Mouse (Mus musculus): ENCODE data around the gene Rnf151. TPM values are rescaled to one million over a fixed set of nuclear protein-coding genes. Genes with fewer than 3 reads are reported as not detected.
"Not testable (repeated sequence)": the region's sequence is repeated elsewhere in the genome, so short reads cannot be mapped to it uniquely, and the experiment has no call there.

Rnf151 gene
- total RNA-seq, 2 experiments from 2014 or later = not detected

DNA sequence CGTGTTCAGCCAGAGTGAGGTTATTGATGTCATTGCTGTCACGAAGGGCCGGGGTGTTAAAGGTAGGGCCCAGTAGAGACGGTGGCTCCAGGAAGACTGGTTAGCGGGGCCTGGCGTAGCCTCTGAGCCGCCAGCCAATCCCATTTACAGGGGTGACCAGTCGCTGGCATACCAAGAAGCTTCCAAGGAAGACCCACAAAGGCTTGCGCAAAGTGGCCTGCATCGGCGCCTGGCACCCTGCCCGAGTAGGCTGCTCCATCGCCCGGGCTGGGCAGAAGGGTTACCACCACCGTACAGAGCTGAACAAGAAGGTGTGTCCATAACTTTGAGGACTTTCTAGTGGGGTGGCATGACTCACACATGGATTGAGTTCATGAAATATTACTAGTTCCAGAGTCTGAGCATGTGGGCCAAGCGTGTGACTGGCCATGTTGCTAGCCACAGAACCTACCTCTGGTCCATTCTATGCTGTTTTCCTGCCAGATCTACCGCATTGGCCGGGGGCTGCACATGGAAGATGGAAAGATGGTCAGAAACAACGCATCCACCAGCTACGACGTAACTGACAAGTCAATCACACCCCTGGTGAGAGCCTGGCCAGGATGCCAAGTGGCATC, 15.7 kb upstream of the Rnf151 start:
- no peak for DNase-seq (ENCODE audit: low spot score in 2 of 2)

DNA sequence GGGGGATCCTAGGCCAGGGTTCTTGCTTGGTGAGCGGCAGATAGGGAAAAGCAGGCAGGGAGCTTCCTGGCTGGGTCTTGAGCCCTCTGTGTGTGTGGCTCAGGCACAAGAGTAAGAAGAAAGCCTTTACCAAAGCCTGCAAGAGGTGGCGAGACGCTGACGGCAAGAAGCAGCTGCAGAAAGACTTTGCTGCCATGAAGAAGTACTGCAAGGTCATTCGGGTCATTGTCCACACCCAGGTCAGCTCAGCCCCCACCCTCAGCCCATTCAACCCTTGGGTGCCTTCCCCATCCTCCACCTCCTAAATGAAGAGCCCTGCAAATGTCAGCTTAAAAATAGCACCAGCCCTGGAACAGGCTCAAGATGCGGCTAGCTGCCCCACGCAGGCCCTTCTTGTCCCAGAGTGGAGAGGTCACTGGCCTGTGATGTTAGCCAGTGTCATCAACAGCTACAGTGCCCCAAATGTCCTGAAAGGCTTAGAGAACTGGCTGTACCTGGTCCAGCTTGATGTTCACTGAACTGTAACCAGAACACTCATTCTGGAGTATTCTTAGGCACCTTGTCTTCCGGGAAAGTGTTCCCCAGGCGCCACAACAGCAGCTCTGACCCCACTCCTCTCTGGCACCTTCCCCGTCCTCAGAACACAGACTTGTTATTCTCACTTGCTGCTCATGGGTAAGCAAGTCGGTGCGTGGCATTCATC, 14.5 kb upstream of the Rnf151 start:
- no peak for DNase-seq (ENCODE audit: low spot score in 2 of 2)

DNA sequence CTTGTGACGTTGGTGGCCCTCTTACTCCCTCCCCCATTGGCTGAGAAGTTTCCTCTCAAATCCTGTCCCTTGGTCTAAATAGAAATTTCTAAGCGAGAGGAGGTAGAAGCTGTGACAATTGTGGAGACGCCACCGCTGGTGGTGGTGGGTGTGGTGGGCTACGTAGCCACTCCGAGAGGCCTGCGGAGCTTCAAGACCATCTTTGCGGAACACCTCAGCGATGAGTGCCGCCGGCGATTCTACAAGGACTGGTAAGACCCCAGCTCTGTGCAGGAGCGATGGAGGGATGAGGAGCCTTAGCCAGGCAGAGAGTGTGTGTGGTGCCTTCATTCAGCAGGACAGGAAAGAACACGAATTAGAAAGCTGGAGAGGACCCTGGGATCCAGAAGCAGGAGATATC, 12.9 kb upstream of the Rnf151 start:
- DNase-seq (ENCODE audit: low spot score in 2 of 2) = no peak

DNA sequence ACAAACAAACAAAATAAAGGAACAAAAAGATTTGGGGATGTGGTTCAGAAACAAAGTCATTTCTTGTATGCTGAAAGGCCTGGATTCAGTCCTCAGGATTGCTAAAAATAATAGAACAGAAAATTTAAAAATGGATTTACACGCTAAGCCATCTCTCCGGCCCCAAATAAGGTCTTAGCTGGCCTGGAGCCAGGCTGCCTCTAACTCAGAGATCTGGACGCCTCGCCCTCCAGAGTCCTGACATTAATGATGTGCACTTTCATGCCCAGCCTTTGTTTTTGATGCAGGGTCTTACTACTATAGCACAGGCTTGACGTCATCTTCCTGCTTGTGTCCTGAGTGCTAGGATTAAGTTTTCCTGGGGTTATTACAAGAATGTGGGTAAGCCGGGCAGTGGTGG, 11.2 kb upstream of the Rnf151 start:
- DNase-seq (ENCODE audit: low spot score in 2 of 2) = no peak

DNA sequence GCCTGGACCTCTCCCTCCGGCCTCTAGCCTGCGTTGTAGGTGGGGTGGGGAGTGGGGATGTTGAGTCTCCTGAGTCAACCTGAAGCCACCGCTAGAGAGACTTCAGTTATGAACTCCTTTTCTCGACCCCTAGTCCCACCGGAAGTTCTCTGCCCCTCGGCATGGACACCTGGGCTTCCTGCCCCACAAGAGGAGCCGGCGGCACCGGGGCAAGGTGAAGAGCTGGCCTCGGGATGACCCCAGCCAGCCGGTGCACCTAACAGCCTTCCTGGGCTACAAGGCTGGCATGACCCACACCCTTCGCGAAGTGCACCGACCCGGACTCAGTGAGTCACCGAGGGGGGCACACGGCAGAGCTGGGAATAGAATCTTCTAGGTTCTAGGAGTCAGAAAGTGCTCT, 10.3 kb upstream of the Rnf151 start:
- no peak for DNase-seq (ENCODE audit: low spot score in 2 of 2)

DNA sequence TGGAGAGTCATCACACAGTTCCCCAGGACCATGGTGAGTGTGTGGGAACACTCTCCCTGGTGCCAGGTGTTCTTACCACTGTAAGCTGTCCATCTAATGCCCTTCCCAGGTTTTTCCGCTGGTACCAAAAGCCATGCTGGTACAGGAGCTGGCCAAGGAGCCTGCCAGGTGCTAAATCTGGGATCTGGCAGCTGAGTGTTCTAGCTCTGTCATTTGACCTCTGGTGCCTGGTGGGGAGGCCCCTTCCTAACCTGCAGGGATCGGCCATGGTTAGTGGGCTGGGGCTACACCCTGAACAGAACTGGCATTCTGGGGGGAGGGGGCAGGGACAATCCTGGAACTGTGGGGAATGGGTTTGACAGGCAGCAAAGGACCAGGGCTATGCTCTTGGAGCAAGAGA, 9.8 kb upstream of the Rnf151 start, which contains the start of gene Rpl3l:
TSS of gene Rpl3l (plus strand) at position 203 of the 400 bp plus-strand sequence.
- DNase-seq (ENCODE audit: low spot score in 2 of 2) = no peak

DNA sequence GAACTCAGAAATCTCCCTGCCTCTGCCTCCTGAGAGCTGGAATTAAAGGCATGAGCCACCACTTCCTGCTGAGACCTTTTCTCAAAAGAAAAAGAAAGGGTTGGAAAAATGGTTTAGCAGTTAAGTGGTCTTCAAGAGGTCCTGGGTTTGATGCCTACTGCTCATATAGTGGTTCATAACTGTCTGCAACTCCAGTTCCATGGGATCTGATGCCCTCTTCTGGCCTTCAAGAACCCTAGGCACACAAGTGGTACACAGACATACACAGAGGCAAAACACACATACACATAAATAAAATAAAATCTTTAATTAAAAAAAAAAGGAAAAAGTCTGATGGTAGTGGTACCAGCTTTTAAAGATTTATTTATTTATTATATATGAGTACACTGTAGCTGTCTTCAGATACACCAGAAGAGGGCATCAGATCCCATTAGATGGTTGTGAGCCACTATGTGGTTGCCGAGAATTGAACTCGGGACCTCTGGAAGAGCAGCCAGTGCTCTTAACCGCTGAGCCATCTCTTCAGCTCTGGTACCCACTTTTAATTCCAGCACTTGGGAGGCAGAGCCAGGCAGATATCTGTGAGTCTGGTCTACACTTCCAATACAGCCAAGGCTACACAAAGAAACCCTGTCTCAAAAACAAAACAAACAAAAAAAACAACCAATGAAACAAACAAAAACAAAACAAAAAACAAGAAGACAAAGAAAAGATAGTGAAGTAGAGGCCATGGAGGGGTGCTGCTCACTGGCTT, 8.0 kb upstream of the Rnf151 start:
- no peak for DNase-seq (ENCODE audit: low spot score in 2 of 2)

DNA sequence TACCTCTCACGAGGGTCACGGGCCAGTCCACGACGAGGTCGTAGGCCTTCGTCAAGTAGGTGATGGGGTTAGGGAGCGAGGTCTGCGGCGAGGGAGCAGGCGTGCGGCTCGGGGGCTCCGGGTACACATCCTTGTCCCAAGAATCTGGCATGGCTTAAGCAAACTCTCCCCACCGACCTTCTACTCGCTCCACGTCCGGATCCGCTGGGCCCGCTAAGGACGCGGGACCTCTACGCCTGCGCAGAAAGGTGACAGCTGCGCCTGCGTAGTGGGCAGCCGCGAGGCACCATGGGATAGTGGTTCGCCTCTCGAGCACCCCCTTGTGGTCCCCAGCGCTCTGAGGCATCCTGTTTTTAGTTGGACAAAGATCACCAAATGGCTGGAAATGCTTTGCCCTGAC, 6.3 kb upstream of the Rnf151 start, which contains the start of gene Ndufb10:
TSS of gene Ndufb10 (minus strand) at position 295 of the 400 bp plus-strand sequence.
- DNase-seq (ENCODE audit: low spot score in 2 of 2) = peak; percentile 97 to 98

DNA sequence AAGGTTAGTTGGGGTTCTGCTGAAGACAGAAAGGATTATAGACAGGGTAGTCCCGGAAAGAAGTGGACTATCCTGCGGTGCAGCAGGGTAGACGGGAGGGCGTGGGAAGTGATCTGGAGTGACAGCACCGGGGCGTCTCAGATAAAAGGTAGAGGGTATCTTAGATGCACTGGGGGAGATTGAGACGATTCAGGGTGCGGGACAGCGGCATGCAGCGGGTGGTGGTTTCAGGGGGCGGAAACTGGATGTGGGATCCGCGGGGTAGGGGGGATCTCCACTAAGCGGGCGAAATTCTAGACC, 6.0 kb upstream of the Rnf151 start:
- no peak for DNase-seq (ENCODE audit: low spot score in 2 of 2)

DNA sequence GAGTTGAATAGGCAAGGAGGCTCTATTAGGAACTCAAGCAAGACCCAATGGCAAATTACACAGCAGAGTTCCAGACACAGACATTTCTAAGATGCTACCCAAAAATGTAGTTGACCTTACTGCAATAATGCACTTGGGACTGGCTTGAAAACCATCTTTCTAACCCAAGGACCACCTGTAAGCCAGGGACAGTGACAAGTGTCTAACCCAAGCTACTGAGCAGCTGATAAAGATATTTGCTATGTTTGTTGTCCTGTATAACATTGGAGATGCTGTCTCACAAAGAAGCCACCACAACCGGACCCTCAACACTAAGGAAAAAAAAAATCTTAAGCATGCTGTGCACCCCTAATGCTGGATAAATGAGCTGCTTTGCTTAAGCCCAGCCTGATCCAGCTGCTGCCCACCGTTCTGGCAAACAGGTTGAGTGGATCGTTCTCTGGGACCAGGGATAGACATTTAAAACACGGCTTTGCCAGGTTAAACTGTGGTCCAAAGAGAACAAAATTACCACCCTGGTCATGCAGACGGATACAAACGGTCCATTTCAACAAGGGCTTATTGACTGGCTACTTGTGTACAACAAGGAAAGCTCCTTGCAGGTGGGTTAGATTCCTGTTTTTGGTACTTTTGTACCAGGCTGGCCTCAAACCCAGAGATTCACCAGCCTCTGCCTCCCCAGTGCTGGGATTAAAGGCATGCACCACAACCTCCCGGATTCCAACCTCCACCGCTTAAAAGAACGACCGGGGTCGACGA, 5.4 kb upstream of the Rnf151 start:
- DNase-seq (ENCODE audit: low spot score in 2 of 2) = no peak

DNA sequence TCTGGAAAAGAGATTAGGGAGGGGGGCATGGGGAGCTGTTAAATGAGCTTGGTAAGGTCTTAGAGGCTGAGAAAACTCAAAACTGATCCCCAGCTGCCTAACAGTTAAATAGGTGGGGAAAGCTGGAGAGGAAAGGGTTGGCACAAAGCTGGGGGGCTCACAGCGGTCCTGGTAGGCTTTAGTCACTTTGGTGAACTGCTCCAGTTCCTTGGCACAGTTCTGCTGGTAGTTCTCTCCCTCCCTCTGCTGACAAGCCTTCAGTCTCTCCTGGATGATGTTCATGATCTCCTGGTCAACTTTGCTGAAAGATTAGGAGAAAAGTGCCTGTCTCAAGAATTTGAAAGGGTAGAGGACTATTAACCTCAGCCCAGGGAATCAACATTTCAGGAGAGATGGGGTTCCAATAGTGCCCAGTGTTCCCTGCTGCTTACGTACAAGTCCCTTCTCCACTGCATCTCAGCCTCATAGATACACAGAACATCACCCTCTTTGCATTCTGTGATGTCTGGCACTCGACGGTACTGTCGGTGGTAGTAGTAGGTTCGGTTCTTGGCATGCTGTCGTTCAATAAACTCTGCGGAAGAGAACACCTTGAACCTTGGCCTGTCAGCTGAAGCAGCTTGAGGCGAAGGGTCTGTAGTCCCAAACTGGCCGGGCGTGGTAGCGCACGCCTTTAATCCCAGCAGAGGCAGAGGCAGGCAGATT, 4.5 kb upstream of the Rnf151 start:
- no peak for DNase-seq (ENCODE audit: low spot score in 2 of 2)

DNA sequence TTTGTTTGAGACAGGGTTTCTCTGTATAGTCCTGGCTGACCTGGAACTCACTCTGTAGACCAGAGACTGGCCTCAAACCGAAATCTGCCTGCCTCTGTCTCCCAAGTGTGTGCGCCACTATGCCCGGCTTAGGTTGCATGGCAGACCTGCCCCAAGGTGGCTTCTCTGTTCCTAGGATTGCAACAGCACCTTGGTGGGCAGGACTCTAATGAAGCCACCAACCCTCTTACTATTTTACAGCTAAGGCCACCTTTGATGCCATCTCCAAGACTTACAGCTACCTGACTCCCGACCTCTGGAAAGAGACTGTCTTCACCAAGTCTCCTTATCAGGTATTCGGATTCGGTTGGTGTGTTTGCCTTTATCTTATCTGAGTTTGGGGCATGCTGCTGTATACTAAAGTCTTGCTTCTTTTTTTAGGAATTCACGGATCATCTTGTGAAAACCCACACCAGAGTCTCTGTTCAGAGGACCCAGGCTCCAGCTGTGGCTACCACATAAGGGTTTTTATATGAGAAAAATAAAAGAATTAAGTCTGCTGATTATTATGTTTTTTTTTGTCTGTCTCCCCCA, 3.6 kb upstream of the Rnf151 start:
- DNase-seq (ENCODE audit: low spot score in 2 of 2) = not testable (repeated sequence)

DNA sequence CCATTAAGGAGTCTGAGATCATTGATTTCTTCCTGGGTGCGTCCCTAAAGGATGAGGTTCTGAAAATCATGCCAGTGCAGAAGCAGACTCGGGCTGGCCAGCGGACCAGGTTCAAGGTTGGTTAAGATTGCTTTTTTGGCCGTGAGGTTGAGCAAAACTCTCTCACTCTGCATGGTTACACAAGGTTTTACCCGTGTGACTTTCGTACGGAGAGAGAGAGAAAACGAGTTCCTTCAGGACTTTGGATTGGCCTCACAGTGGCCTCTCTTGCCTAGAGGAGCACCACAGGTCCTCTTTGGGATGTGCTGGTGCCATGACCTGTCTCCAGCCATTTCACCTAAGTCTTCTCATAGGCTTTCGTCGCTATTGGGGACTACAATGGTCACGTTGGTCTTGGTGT, 2.8 kb upstream of the Rnf151 start:
- not testable (repeated sequence) for DNase-seq (ENCODE audit: low spot score in 2 of 2)

DNA sequence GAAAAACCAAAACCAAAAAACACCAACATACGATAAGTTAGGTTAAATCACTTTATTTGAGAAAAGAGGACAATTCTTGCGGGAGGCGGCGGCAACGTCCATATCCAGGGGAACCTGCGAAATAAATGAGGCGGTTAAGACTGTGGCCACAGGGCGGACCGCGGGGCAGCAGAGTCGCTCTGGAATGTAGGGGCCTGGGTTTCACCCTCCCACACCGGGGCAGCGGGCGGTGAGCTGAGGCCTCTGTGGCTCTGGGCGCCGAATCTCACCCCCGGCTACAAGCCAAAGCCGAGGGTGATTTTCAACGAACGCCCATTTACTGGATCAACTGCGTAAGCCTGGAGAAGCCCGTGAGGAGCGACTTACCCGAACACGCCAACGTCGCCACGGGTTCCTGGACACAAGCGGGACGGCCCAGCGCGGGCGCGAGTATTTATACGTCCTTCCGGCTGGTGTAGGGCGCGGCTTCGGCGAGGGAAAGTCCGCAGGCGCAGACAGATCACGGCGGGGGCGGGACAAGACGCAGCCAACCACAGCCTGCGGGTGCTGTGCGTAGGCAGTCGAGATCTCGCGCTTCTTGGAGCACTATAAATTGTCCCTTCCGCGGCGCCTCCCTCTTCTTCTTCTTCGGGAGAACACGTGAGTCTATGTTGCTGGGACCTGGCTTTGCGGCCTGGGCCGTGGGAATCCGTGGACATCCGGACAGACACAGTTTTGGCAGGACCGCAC, 1.8 kb upstream of the Rnf151 start:
- peak; percentile 85 to 88 for DNase-seq (ENCODE audit: low spot score in 2 of 2)

DNA sequence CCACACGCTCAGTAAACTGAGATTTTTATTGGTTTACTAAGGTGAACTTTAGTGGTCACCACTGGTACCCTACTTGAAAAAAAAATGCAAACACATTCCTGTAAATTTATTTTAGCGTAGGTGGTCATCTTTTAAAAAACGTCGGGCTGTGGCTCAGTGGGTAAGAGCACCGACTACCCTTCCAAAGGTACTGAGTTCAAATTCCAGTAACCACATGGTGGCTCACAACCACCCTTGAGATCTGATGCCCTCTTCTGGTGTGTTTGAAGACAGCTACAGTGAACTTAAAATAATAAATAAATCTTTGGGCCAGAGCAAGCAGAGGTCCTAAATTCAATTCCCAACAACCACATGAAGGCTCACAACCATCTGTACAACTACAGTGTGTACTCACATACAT, 1.1 kb upstream of the Rnf151 start:
- DNase-seq (ENCODE audit: low spot score in 2 of 2) = not testable (repeated sequence)

DNA sequence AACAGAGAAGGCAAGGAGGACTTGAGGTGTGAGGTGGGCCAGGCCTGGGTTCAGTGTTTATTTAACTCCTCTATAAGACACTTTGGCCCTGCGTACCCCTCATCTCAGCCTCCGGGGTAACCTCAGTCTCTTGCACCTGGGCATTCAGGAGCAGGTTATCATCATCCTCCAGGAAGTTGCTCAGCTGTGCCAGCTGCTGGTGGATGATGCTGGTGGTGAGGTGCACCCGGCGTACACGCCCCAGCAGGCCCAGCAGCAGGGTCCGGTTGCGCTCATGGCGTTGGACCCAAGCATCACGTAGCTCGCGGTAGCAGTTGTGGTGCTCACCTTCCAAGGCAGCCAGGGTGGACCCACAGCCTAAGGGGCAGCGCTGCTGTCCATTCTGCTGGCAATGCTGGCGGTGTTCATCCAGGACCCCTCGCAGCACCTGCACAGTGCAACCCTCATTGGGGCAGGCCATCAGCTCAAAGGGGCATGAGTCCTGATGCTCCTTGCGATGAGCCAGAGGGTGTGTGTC, 1.6 kb downstream of the Rnf151 start:
- DNase-seq (ENCODE audit: low spot score in 2 of 2) = no peak

DNA sequence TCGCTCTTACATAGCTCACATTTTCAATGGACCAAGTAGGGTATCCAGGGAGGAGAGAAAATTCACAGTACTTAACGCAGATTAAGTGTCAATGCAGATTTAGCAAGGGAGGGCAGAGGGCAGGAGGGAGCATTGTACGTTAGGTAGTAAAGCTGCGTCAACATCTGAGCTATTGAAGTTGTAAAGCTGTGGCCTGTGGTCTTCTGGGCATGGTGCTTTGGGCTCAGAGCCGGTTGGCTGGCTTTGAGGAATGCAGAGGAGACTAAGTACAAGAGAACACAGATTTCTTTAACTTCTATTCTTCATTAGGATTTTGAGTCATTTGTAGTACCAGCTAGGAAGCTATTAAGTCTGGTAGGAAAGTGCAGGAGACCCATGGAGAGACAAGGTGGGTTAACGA, 2.3 kb downstream of the Rnf151 start:
- DNase-seq (ENCODE audit: low spot score in 2 of 2) = no peak

DNA sequence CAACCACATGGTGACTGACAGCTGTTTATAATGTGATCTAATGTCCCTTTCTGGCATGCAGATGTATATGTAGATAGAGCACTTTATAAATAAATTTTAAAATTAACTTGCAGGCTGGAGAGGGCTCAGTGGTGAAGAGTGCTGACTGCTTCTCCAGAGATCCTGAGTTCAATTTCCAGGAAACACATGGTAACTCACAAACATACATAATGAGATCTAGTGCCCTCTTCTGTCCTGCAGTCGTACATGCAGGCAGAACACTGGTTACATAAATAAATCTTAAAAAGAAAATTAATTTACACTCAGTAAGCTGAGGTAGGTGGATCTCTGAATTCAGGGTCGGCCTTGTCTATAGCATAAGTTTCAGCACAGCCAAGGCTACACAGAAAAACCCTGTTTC, 9.2 kb downstream of the Rnf151 start:
- DNase-seq (ENCODE audit: low spot score in 2 of 2) = no peak

DNA sequence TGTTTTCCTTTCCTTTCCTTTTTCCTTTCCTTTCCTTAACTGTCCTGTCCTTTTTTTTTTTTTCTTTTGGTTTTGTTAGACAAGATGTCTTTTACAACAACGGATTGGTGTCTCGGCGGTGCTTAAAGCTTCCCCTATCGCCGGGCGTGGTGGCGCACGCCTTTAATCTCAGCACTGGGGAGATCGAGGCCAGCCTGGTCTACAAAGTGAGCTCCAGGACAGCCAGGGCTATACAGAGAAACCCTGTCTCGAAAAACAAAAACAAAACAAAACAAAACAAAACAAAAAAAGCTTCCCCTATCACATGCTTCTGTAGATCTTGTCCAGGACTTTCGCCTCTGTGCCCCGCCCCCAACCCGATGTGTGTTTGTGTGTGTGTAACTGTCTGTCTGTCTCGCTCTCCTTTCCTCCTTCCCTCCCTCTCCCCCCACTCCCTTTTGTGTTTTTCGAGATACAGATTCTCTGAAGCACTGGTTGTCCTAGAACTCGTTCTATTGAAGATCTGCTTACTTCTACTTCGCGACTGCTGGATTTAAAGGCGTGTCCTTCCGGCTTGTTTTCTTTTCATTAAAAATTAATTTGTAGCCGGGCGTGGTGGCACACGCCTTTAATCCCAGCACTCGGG, 9.9 kb downstream of the Rnf151 start:
- no peak for DNase-seq (ENCODE audit: low spot score in 2 of 2)

Data from adrenal gland, postnatal 4 days (tissue).